Mouse (Mus musculus) liver, embryonic 12.5 days (tissue): ENCODE measurements around the gene Cmtr1. TPM values are rescaled to one million over a fixed set of nuclear protein-coding genes. Genes with fewer than 3 reads are reported as not detected.

Experiments used
- ATAC-seq: fragments of 200-750 bp; cut with Nextera tagmentation; 2 replicates; pipeline ENCODE4 v1.8.0; 2017; ENCODE audit warnings: moderate number of reproducible peaks, mild to moderate bottlenecking, moderate library complexity
- H3K27ac ChIP-seq: fragments of 300-500 bp; sonication (generic); 2 replicates; pipeline ENCODE4 v1.5.1; 2016; ENCODE audit warnings: mild to moderate bottlenecking
- H3K27me3 ChIP-seq: fragments of 300-500 bp; sonication (generic); replicated peaks from 2 replicates; pipeline ENCODE4 v1.6.1; 2016; ENCODE audit warnings: mild to moderate bottlenecking, moderate library complexity
- H3K36me3 ChIP-seq: fragments of 300-500 bp; sonication (generic); 2 replicates; pipeline ENCODE4 v1.6.1; 2016; ENCODE audit warnings: mild to moderate bottlenecking, moderate library complexity
- H3K4me1 ChIP-seq: fragments of 300-500 bp; sonication (generic); 2 replicates; pipeline ENCODE4 v1.6.1; 2016
- H3K4me2 ChIP-seq: fragments of 300-500 bp; sonication (generic); 2 replicates; pipeline ENCODE4 v1.6.1; 2016; ENCODE audit warnings: mild to moderate bottlenecking, moderate library complexity
- H3K4me3 ChIP-seq: fragments of 300-500 bp; sonication (generic); 2 replicates; pipeline ENCODE4 v1.5.1; 2016; ENCODE audit warnings: mild to moderate bottlenecking, moderate library complexity
- H3K9ac ChIP-seq: fragments of 300-500 bp; sonication (generic); 2 replicates; pipeline ENCODE4 v1.6.1; 2016; ENCODE audit warnings: mild to moderate bottlenecking, moderate library complexity
- H3K9me3 ChIP-seq: fragments of 300-500 bp; sonication (generic); replicated peaks from 2 replicates; pipeline ENCODE4 v1.6.1; 2016; ENCODE audit warnings: mild to moderate bottlenecking, moderate library complexity
- WGBS: fragments of 180-500 bp; shearing (Covaris S2); methylation state at CpG from one replicate; pipeline ENCODE4 v1.1.7; 2016; ENCODE audit not compliant: insufficient replicate concordance; 5-methylcytosine and 5-hydroxymethylcytosine counted together
- polyA plus RNA-seq: library from polyadenylated mRNA; unstranded; fragments of >200 nt; fragmentation: Nextera tagmentation; extraction: Ambion mirVana; gene quantifications from 2 replicates; pipeline ENCODE4 v1.2.1, GENCODE M21; 2016

Cmtr1 gene
- polyA plus RNA-seq, 1 experiment from 2014 or later: 104 TPM

DNA sequence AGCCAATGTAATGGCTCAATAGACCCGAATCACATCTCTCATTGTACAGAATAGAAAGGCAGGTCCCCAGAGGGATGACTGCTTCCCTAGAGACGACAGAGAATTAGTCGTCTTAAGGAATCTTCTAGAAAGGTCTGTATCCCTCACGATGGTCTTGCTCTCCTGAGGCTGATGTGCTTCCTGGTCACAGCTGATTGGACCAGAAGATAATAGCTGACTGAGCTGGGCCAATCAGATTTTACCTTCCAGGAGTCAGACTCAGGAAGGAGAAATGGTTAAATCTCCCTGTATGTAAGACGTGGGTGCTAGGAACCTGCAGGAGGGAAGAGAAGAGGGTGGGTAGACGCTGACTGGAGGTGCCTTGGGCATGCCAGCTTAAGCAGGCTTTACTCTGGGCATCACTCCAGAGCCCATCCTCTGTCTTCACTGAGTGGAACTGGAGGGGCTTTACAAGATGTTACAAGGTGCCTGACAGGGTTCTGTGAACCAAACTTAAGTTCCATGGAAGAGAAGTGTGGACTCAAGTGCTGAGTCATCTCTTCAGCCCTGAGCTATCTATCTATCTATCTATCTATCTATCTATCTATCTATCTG lies 64.7 kb downstream of the Cmtr1 start:
- H3K4me1 ChIP-seq: 0 out of 2 replicates have a peak, but pooled peaks cover 3% of the 10 kb centered on the region
- 49% methylated on average over 6 of the region's 6 CpGs for WGBS
- no peak for ATAC-seq
- H3K27ac ChIP-seq: no peak overlapping the region
- H3K9me3 ChIP-seq: no peaks in the 10 kb centered on the region
- no peaks in the 10 kb centered on the region for H3K36me3 ChIP-seq
- H3K4me2 ChIP-seq: no peak overlapping the region
- H3K27me3 ChIP-seq: peaks cover 12% of the 10 kb centered on the region; the same call in 1 of the 2 replicates
- no peak overlapping the region for H3K4me3 ChIP-seq
- no peak overlapping the region for H3K9ac ChIP-seq

DNA sequence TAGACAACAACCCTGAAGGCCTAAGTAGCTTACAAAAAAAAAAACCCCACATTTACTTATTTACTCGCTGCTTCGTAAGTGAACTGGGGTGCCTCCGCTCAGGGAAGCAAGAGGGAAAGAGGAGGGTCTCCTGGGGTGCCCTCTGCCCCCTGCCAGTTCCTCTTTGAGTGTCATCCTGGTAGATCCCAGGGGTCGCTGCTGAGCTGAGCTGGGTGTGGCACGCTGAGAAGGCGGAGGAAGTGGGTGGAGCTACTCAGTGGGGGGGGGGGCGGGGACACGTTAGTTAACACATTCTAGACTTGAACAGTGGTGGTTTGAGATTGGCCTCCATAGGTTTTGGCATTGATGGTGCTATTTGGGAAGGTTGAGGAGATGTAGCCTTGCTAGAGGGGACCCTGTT lies 67.7 kb downstream of the Cmtr1 start:
- H3K9ac ChIP-seq: no peak overlapping the region
- ATAC-seq: no peak

DNA sequence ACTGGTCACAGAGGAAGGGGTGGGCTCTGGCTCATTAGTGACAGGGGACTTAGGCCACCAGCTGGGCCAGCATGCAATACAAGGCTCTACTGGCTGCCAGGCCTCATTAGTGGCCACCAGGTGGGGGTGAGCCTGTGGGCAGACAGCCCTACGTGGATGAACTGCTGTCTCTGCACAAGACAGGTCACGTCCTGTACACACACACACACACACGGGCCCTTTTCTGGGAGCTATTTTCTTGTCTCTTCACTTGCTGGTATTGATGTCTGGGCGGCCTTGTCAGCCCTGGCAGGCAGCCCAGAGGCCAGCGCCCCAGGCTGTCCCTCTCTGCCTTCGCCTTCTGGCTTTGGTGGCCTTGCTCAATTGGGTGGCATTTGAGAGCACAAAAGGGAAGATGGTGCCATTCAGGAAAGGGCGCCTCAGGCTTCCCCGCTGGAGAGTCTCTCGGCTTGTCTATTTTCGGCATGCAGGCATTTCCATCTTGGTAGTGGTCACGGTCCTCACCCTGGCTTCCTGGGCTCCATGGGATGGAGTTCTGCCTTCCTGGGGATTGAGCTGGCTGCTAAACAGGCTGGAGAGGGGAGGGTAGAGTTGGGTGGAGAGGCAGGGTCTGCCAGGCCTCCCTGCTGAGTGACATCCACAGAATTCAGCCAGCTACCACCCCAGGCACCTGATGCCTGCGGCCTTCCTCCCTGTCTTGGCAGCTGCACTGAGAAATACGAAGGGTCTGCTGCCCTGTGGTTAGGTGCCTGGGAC lies 70.3 kb downstream of the Cmtr1 start:
- no peak overlapping the region for H3K27ac ChIP-seq
- H3K4me1 ChIP-seq: peaks cover 29% of the 10 kb centered on the region

More for the DNA sequence above, 67.7 kb downstream of the Cmtr1 start:
- Histone ChIP-seq H3K27ac (no peak overlapping the region), H3K9me3 (no peaks in the 10 kb centered on the region), H3K4me2 (no peak overlapping the region), H3K36me3 (no peaks in the 10 kb centered on the region), H3K4me3 (no peak overlapping the region), H3K27me3 (peaks cover 12% of the 10 kb centered on the region; the same call in 1 of the 2 replicates), H3K4me1 (peaks cover 25% of the 10 kb centered on the region)
- 31% methylated on average over 8 of the region's 8 CpGs for WGBS

DNA sequence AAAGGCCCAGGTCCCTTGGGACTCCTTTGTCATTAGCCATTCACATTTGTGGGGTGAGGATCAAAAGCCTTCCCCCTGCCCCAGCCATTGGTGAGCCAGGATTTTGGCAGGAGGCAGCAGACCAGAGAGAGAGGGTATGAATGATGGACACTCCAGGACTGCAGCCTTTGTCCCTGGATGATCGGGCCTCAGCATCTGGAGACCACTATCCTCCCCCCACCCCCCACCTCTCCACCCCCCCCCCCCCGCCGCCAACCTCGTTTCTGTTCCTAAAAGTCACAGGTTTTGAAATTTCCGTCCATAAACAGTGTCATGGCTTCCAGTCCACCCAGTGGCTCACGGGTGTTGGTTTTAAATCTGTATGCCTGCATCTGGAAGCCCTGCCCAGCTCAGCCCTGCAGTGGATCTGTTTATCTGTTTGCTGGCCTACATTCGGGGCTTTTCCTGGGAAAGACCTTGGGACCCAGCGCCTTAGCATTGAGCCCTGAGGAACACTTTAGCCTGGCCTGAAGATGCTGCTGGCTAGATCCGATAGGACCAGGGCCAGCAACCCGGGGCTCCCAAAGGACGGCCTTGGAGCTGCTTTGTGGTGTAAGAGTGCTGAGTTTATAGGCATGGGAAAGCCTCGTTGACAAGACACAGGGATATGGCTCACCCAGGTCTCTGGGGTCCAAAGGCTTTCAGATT lies 71.0 kb downstream of the Cmtr1 start:
- ATAC-seq: no peak
- no peaks in the 10 kb centered on the region for H3K36me3 ChIP-seq
- no peak overlapping the region for H3K9ac ChIP-seq
- H3K27ac ChIP-seq: no peak overlapping the region
- H3K4me3 ChIP-seq: no peak overlapping the region
- peaks cover 29% of the 10 kb centered on the region for H3K4me1 ChIP-seq
- H3K27me3 ChIP-seq: no peaks in the 10 kb centered on the region; the same call in 1 of the 2 replicates
- no peaks in the 10 kb centered on the region for H3K9me3 ChIP-seq
- 62% methylated on average over 12 of the region's 12 CpGs for WGBS
- H3K4me2 ChIP-seq: no peak overlapping the region

More for the DNA sequence above, 70.3 kb downstream of the Cmtr1 start:
- Histone ChIP-seq H3K9me3 (no peaks in the 10 kb centered on the region), H3K4me2 (no peak overlapping the region), H3K4me3 (no peak overlapping the region), H3K36me3 (no peaks in the 10 kb centered on the region), H3K27me3 (peaks cover 1% of the 10 kb centered on the region; the same call in 1 of the 2 replicates), H3K9ac (no peak overlapping the region)
- ATAC-seq: no peak
- WGBS: 71% methylated on average over 13 of the region's 13 CpGs

DNA sequence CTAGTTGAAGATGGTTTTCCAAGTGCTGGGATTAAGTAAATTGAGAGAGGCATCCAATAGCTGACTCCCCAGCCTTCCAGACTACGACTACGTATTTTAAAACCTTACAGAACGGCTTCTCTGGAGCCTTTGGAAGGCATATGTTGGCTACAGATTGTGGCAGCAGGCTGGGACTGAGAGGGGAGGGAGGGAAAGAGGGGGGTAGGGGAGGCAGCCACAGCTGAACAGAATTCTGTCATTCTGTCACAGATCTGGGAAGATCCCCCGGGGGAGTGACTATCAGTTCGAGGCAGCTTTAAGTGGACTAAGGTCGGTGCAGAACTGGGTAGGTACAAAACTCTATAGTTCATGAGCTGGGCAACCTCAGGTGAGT lies 71.5 kb downstream of the Cmtr1 start:
- Histone ChIP-seq H3K9ac (no peak overlapping the region), H3K4me3 (no peak overlapping the region), H3K27ac (no peak overlapping the region), H3K9me3 (no peaks in the 10 kb centered on the region), H3K27me3 (no peaks in the 10 kb centered on the region; the same call in 1 of the 2 replicates), H3K4me2 (no peak overlapping the region), H3K4me1 (peaks cover 29% of the 10 kb centered on the region), H3K36me3 (no peaks in the 10 kb centered on the region)
- WGBS: 24% methylated on average over 6 of the region's 6 CpGs
- ATAC-seq: no peak

DNA sequence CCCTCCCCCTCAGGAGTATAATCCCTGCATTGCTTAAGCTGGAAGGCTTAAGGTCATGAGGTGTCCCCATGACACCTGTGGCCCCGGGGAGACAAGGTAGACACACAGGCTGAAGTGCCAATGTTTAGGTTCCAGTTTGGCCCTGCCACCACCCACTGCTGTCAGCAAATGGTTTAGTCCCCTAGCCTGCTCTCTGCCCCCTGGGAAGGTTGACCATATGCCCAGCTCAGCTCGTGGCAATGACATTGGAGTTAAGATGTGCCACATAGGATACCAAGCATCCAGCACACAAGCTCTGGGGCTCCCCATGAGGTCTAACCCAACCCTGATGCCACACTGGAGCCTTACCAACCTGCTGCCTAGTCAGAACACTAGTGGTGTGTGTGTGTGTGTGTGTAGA lies 72.1 kb downstream of the Cmtr1 start:
- no peak overlapping the region for H3K27ac ChIP-seq
- no peak overlapping the region for H3K4me3 ChIP-seq
- WGBS: 68% methylated on average over 2 of the region's 2 CpGs
- peaks cover 29% of the 10 kb centered on the region for H3K4me1 ChIP-seq
- H3K36me3 ChIP-seq: no peaks in the 10 kb centered on the region
- peaks cover 1% of the 10 kb centered on the region; the same call in 1 of the 2 replicates for H3K27me3 ChIP-seq
- H3K9ac ChIP-seq: no peak overlapping the region
- no peaks in the 10 kb centered on the region for H3K9me3 ChIP-seq
- no peak for ATAC-seq
- no peak overlapping the region for H3K4me2 ChIP-seq

DNA sequence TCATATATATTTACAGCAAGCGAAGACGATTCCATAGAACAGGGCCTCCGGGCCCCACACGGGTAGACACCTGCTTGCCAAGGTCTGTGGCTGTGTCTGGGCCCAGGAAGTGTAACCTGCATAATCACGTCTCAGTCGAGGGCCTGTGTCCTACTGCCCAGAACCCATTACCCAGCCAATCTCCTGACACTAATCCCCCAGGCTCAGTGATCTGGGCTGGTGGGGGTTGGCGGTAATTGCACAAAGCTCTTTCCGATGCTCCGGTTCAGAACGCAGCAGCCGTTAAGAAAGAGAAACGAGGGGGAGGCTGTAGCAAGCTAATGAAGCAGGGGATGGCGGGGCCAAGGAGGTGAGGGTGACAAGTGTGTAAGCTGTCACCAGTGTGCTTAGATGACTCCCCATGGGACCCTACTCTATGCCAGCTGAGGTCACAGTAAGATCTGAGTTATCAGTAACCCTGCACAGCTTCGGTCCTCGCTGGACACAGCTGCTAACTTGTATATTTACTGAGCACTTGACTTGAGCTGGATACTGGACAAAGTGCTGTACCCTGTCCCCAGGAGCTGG lies 76.1 kb downstream of the Cmtr1 start:
- Histone ChIP-seq H3K9me3 (no peaks in the 10 kb centered on the region), H3K27me3 (peaks cover 39% of the 10 kb centered on the region), H3K4me2 (no peak overlapping the region), H3K4me1 (peaks cover 23% of the 10 kb centered on the region), H3K36me3 (no peaks in the 10 kb centered on the region), H3K27ac (no peak overlapping the region), H3K4me3 (no peak overlapping the region), H3K9ac (no peak overlapping the region)
- 68% methylated on average over 15 of the region's 15 CpGs for WGBS
- no peak for ATAC-seq

DNA sequence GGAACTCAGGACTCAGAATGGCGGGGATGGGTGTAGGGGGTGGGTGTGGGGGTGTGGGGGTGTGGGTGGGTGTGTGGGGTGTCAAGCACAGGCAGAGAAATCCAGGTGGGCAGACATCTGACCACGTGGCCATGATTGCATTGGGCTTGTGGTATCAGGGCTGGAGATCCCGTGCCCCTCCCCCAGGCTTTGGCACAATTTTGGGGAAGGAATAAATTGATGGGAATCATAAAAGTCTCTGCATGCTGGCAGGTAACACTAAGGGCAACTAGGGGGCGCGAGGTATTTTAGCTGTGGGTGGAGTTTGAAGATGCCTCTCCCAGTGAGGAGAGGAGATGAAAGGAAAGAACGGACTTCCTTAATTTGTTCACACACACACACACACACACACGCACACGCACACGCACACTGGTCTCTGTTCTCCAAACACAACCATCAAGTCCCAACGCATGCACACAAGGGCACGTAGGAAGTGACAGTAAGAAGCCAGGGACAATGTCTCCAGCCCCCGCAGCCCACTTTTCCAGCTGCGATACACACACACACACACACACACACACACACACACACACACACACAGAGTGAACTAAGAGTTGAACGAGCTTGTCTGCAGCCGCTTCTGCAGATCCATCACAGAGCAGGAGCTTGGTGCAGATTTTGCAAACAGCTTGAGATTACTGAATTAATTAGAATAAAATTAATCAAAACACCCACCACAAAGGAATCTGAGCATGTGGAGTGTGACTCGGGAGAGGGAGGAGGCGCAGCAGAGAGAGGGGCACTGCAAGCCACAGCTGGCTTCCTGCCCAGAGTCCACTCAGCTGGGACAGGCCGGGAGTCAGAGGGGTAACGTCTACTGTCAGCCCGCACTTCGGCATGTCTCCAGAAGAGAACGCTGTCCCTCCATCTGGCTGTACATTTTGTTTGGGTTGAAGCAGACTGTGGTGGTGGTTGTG lies 77.7 kb downstream of the Cmtr1 start:
- no peak overlapping the region for H3K4me2 ChIP-seq
- no peaks in the 10 kb centered on the region for H3K9me3 ChIP-seq
- no peak for ATAC-seq
- peaks cover 55% of the 10 kb centered on the region for H3K27me3 ChIP-seq
- no peak overlapping the region for H3K4me3 ChIP-seq
- 39% methylated on average over 22 of the region's 22 CpGs for WGBS
- no peak overlapping the region for H3K27ac ChIP-seq
- H3K4me1 ChIP-seq: peaks cover 13% of the 10 kb centered on the region
- H3K36me3 ChIP-seq: no peaks in the 10 kb centered on the region
- no peak overlapping the region for H3K9ac ChIP-seq

DNA sequence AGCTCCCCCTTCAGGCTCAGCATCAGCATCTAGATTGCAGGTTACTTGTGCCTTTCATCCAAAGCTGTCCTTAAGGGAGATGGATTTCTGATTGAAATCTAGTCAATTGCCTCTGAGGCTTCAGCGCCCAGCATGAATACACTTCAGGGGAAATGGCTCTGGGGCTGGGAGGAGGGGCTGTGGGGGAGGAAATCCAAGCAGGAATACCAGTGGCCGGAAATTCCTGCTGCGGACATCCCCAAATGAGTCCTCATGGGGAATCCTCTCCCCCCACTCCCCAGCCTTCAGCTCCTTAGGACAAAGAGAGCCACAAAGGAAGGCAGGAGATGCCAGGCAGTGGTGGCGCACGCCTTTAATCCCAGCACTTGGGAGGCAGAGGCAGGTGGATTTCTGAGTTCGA lies 87.1 kb downstream of the Cmtr1 start:
- Histone ChIP-seq H3K4me1 (no peaks in the 10 kb centered on the region), H3K4me2 (no peak overlapping the region), H3K27ac (no peak overlapping the region), H3K4me3 (no peak overlapping the region), H3K36me3 (no peaks in the 10 kb centered on the region), H3K9ac (no peak overlapping the region), H3K27me3 (peaks cover 84% of the 10 kb centered on the region), H3K9me3 (no peaks in the 10 kb centered on the region)
- WGBS: 58% methylated on average over 6 of the region's 6 CpGs
- no peak for ATAC-seq

DNA sequence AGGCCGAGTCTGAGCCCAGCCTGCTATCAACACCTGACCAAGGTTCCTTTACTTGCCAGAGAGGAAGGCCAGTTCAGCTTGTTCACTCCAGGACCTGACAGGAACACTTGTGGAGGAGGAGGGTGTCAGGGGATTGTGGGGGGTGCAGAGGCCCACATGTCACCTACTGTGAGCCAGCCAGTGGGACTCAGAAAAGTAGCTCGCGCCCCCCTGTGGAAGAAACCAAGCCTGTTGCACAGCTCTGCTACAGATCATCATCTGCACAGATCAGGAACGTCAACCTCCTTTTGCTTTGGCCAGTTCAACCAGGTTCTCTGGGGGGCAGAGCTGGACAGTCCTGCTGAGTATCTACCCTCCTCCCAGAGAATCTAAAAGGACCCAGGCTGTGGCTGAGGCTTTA lies 94.1 kb downstream of the Cmtr1 start:
- Histone ChIP-seq H3K9ac (no peak overlapping the region), H3K4me1 (no peaks in the 10 kb centered on the region), H3K9me3 (no peaks in the 10 kb centered on the region), H3K36me3 (no peaks in the 10 kb centered on the region), H3K4me3 (no peak overlapping the region), H3K27ac (no peak overlapping the region), H3K27me3 (peaks cover 28% of the 10 kb centered on the region), H3K4me2 (no peak overlapping the region)
- 45% methylated on average over 4 of the region's 4 CpGs for WGBS
- no peak for ATAC-seq
